Mouse (Mus musculus): ENCODE results near the gene Olfr1286. TPM values are rescaled to one million over a fixed set of nuclear protein-coding genes. Genes with fewer than 3 reads are reported as not detected.

Gene Olfr1286
- not detected in 2 replicates for polyA plus RNA-seq (2016; fragmentation: Nextera tagmentation; extraction: Ambion mirVana)

- Histone ChIP-seq H3K9ac (no peak within 1 kb of the TSS), H3K9me3 (replicated peaks) (no peaks in the 10 kb centered on the region), H3K27ac (no peak within 1 kb of the TSS), H3K27me3 (replicated peaks) (no peaks in the 10 kb centered on the region), H3K4me3 (no peak within 1 kb of the TSS), H3K4me2 (no peak within 1 kb of the TSS), H3K36me3 (no peaks in the 10 kb centered on the region), H3K4me1 (no peaks in the 10 kb centered on the region)
- no peak for ATAC-seq
- 54% methylated on average over 1 of the region's 1 CpGs for WGBS (ENCODE audit: insufficient replicate concordance)
Measured at GRCm38 (mm10) chr2:111422931-111423330, at the start of gene Olfr1286. Gene Olfr1286, minus strand, starts transcription at chr2:111423115.

GRCm38 (mm10) chr2:111448842-111449241 lies 25.9 kb upstream of the Olfr1286 start, which contains the start of gene Olfr1287:
Gene Olfr1287, plus strand, starts transcription at chr2:111449142.
- Histone ChIP-seq H3K4me1 (no peaks in the 10 kb centered on the region), H3K4me2 (no peak within 1 kb of the TSS), H3K36me3 (no peaks in the 10 kb centered on the region), H3K27ac (no peak within 1 kb of the TSS), H3K4me3 (no peak within 1 kb of the TSS), H3K27me3 (replicated peaks) (no peaks in the 10 kb centered on the region), H3K9ac (no peak within 1 kb of the TSS), H3K9me3 (replicated peaks) (no peaks in the 10 kb centered on the region)
- 52% methylated on average over 1 of the region's 1 CpGs for WGBS (ENCODE audit: insufficient replicate concordance)
- ATAC-seq: no peak

- no peak within 1 kb of the TSS for H3K9ac ChIP-seq
- 77% methylated on average over 1 of the region's 1 CpGs for WGBS (ENCODE audit: insufficient replicate concordance)
- no peaks in the 10 kb centered on the region for H3K9me3 ChIP-seq (replicated peaks)
- no peaks in the 10 kb centered on the region for H3K27me3 ChIP-seq (replicated peaks)
- no peak within 1 kb of the TSS for H3K4me2 ChIP-seq
- no peak for ATAC-seq
- no peak within 1 kb of the TSS for H3K4me3 ChIP-seq
- H3K4me1 ChIP-seq: no peaks in the 10 kb centered on the region
- H3K27ac ChIP-seq: no peak within 1 kb of the TSS
- H3K36me3 ChIP-seq: no peaks in the 10 kb centered on the region
Measured at GRCm38 (mm10) chr2:111375222-111375621, 47.7 kb downstream of the Olfr1286 start, which contains the start of gene Olfr1284. Gene Olfr1284, plus strand, starts transcription at chr2:111375522.

Other genes with a start within 250 kb of the Olfr1286 start
- gene 4930430A15Rik, start 193.5 kb downstream of the Olfr1286 start, polyA plus RNA-seq (2016; fragmentation: Nextera tagmentation; extraction: Ambion mirVana): not detected in 2 replicates
- not detected in 2 replicates for gene Olfr1275, start 187.8 kb downstream of the Olfr1286 start, polyA plus RNA-seq (2016; fragmentation: Nextera tagmentation; extraction: Ambion mirVana)
- not detected in 2 replicates for gene Olfr1276, start 168.6 kb downstream of the Olfr1286 start, polyA plus RNA-seq (2016; fragmentation: Nextera tagmentation; extraction: Ambion mirVana)
- not detected in 2 replicates for gene Olfr1277, start 149.0 kb downstream of the Olfr1286 start, polyA plus RNA-seq (2016; fragmentation: Nextera tagmentation; extraction: Ambion mirVana)
- not detected in 2 replicates for gene Olfr1278, start 133.0 kb downstream of the Olfr1286 start, polyA plus RNA-seq (2016; fragmentation: Nextera tagmentation; extraction: Ambion mirVana)
- gene Olfr1279, start 122.5 kb downstream of the Olfr1286 start, polyA plus RNA-seq (2016; fragmentation: Nextera tagmentation; extraction: Ambion mirVana): not detected in 2 replicates
- gene Olfr1280, start 109.1 kb downstream of the Olfr1286 start, polyA plus RNA-seq (2016; fragmentation: Nextera tagmentation; extraction: Ambion mirVana): not detected in 2 replicates
- not detected in 2 replicates for gene Olfr1281, start 96.6 kb downstream of the Olfr1286 start, polyA plus RNA-seq (2016; fragmentation: Nextera tagmentation; extraction: Ambion mirVana)
- not detected in 2 replicates for gene Olfr1282, start 87.0 kb downstream of the Olfr1286 start, polyA plus RNA-seq (2016; fragmentation: Nextera tagmentation; extraction: Ambion mirVana)
- gene Olfr1283, start 56.3 kb downstream of the Olfr1286 start, polyA plus RNA-seq (2016; fragmentation: Nextera tagmentation; extraction: Ambion mirVana): not detected in 2 replicates
- gene Olfr1284, start 47.6 kb downstream of the Olfr1286 start, polyA plus RNA-seq (2016; fragmentation: Nextera tagmentation; extraction: Ambion mirVana): not detected in 2 replicates
- gene Olfr1287, start 26.0 kb upstream of the Olfr1286 start, polyA plus RNA-seq (2016; fragmentation: Nextera tagmentation; extraction: Ambion mirVana): not detected in 2 replicates
- not detected in 2 replicates for gene Olfr1288, start 51.0 kb upstream of the Olfr1286 start, polyA plus RNA-seq (2016; fragmentation: Nextera tagmentation; extraction: Ambion mirVana)
- gene Olfr1289, start 57.7 kb upstream of the Olfr1286 start, polyA plus RNA-seq (2016; fragmentation: Nextera tagmentation; extraction: Ambion mirVana): not detected in 2 replicates
- gene Olfr1290, start 70.7 kb upstream of the Olfr1286 start, polyA plus RNA-seq (2016; fragmentation: Nextera tagmentation; extraction: Ambion mirVana): not detected in 2 replicates
- not detected in 2 replicates for gene Olfr1291-ps1, start 74.1 kb upstream of the Olfr1286 start, polyA plus RNA-seq (2016; fragmentation: Nextera tagmentation; extraction: Ambion mirVana)
- gene Olfr1293-ps, start 102.1 kb upstream of the Olfr1286 start, polyA plus RNA-seq (2016; fragmentation: Nextera tagmentation; extraction: Ambion mirVana): not detected in 2 replicates
- gene Olfr1294, start 117.2 kb upstream of the Olfr1286 start, polyA plus RNA-seq (2016; fragmentation: Nextera tagmentation; extraction: Ambion mirVana): not detected in 2 replicates
- gene Olfr1295, start 146.6 kb upstream of the Olfr1286 start, polyA plus RNA-seq (2016; fragmentation: Nextera tagmentation; extraction: Ambion mirVana): not detected in 2 replicates
- gene Olfr1297, start 203.4 kb upstream of the Olfr1286 start, polyA plus RNA-seq (2016; fragmentation: Nextera tagmentation; extraction: Ambion mirVana): not detected in 2 replicates
- gene Olfr1298, start 226.1 kb upstream of the Olfr1286 start, polyA plus RNA-seq (2016; fragmentation: Nextera tagmentation; extraction: Ambion mirVana): not detected in 2 replicates
- gene Olfr1299, start 238.3 kb upstream of the Olfr1286 start, polyA plus RNA-seq (2016; fragmentation: Nextera tagmentation; extraction: Ambion mirVana): not detected in 2 replicates